Mouse (Mus musculus) bone marrow, adult 2 months (tissue): ENCODE measurements around the gene Trim60. TPM values are rescaled to one million over a fixed set of nuclear protein-coding genes. Genes with fewer than 3 reads are reported as not detected.
"Not testable (repeated sequence)": the region's sequence is repeated elsewhere in the genome, so short reads cannot be mapped to it uniquely, and the experiment has no call there.

Source experiments
- H3K27ac ChIP-seq: fragments of 200-500 bp; 2 replicates; pipeline ENCODE4 v1.5.1; 2012; ENCODE audit warnings: low read depth, mild to moderate bottlenecking, control low read depth, inconsistent platforms, low read length; ENCODE audit not compliant: control insufficient read depth, poor library complexity, insufficient read depth
- H3K4me1 ChIP-seq: fragments of 200-500 bp; 2 replicates; pipeline ENCODE4 v1.6.1; 2011; ENCODE audit warnings: low read length; ENCODE audit not compliant: control insufficient read depth, insufficient read depth
- H3K4me3 ChIP-seq: fragments of 200-500 bp; replicated peaks from 2 replicates; pipeline ENCODE3; 2011; ENCODE audit warnings: mild to moderate bottlenecking, low read depth, low read length, control low read depth; ENCODE audit not compliant: control insufficient read depth
- CTCF ChIP-seq: fragments of 200-500 bp; IDR thresholded peaks from 2 replicates; pipeline ENCODE4 v1.5.1; 2011; ENCODE audit warnings: low read length, control low read depth; ENCODE audit not compliant: control insufficient read depth, insufficient read depth
- POLR2A ChIP-seq: fragments of 200-500 bp; IDR thresholded peaks from 2 replicates; pipeline ENCODE4 v1.6.1; 2011; ENCODE audit warnings: low read depth, mild to moderate bottlenecking, control low read depth, low read length, borderline replicate concordance; ENCODE audit not compliant: control insufficient read depth
- WGBS: fragments of 180-500 bp; shearing (Covaris S2); methylation state at CpG from one replicate; pipeline ENCODE4 v1.1.7; 2018; 5-methylcytosine and 5-hydroxymethylcytosine counted together
- polyA plus RNA-seq: library from polyadenylated mRNA; stranded (reverse); fragments of >200 nt; gene quantifications from 2 replicates; pipeline ENCODE4 v1.2.4, GENCODE M21; 2011; ENCODE audit warnings: low replicate concordance; ENCODE audit not compliant: missing spikeins, insufficient read depth, insufficient read length

Trim60 gene
- polyA plus RNA-seq, 1 experiment: not detected

GRCm38 (mm10) chr8:65029776-65030175, 11.4 kb upstream of the Trim60 start:
- no peak for TF ChIP-seq POLR2A
- no peak for TF ChIP-seq CTCF
- WGBS: 76% methylated on average over 4 of the region's 4 CpGs
- no peaks in the 10 kb centered on the region for H3K4me1 ChIP-seq
- H3K27ac ChIP-seq: no peak overlapping the region
- no peak overlapping the region for H3K4me3 ChIP-seq

- Histone ChIP-seq H3K4me3 (no peak overlapping the region), H3K27ac (no peak overlapping the region), H3K4me1 (no peaks in the 10 kb centered on the region)
- WGBS: 78% methylated on average over 12 of the region's 12 CpGs
- no peak for TF ChIP-seq CTCF
- TF ChIP-seq POLR2A: no peak
Measured at GRCm38 (mm10) chr8:65028959-65029686, 10.7 kb upstream of the Trim60 start.

- no peaks in the 10 kb centered on the region for H3K4me1 ChIP-seq
- TF ChIP-seq CTCF (no peak), POLR2A (no peak)
- no peak overlapping the region for H3K4me3 ChIP-seq
- no peak overlapping the region for H3K27ac ChIP-seq
- 45% methylated on average over 8 of the region's 8 CpGs for WGBS
Measured at GRCm38 (mm10) chr8:65022485-65022884, 4.1 kb upstream of the Trim60 start.

GRCm38 (mm10) chr8:65007616-65008015, 10.8 kb downstream of the Trim60 start:
- 79% methylated on average over 6 of the region's 6 CpGs for WGBS
- not testable (repeated sequence) for H3K27ac ChIP-seq

GRCm38 (mm10) chr8:64998806-64999365, 19.5 kb downstream of the Trim60 start:
- no peak overlapping the region for H3K4me3 ChIP-seq
- no peak for TF ChIP-seq CTCF
- no peak for TF ChIP-seq POLR2A
- no peaks in the 10 kb centered on the region for H3K4me1 ChIP-seq
- WGBS: 73% methylated on average over 4 of the region's 4 CpGs
- H3K27ac ChIP-seq: no peak overlapping the region

More at GRCm38 (mm10) chr8:65007616-65008015, 10.8 kb downstream of the Trim60 start:
- H3K4me1 ChIP-seq, H3K4me3 ChIP-seq: not testable (repeated sequence)

- TF ChIP-seq CTCF (no peak), POLR2A (no peak)
- no peak within 1 kb of the TSS for H3K27ac ChIP-seq
- H3K4me1 ChIP-seq: no peaks in the 10 kb centered on the region
- H3K4me3 ChIP-seq: no peak within 1 kb of the TSS
- WGBS: 83% methylated on average over 4 of the region's 4 CpGs
Measured at GRCm38 (mm10) chr8:64987731-64988130, 30.7 kb downstream of the Trim60 start, which contains the start of gene Trim75. TSS of gene Trim75 (minus strand) at chr8:64987831.

- WGBS: 69% methylated on average over 20 of the region's 20 CpGs
Measured at GRCm38 (mm10) chr8:64983150-64983897, 35.1 kb downstream of the Trim60 start.

GRCm38 (mm10) chr8:64962836-64963235, 55.5 kb downstream of the Trim60 start:
- H3K4me1 ChIP-seq: no peaks in the 10 kb centered on the region
- TF ChIP-seq POLR2A (no peak), CTCF (no peak)
- H3K4me3 ChIP-seq: no peak overlapping the region
- no peak overlapping the region for H3K27ac ChIP-seq

More at GRCm38 (mm10) chr8:64983150-64983897, 35.1 kb downstream of the Trim60 start:
- no peaks in the 10 kb centered on the region for H3K4me1 ChIP-seq
- H3K4me3 ChIP-seq: no peak overlapping the region
- no peak overlapping the region for H3K27ac ChIP-seq
- TF ChIP-seq POLR2A: no peak
- no peak for TF ChIP-seq CTCF

- H3K4me1 ChIP-seq: no peaks in the 10 kb centered on the region
- H3K27ac ChIP-seq: no peak overlapping the region
- WGBS: 77% methylated on average over 9 of the region's 9 CpGs
- TF ChIP-seq POLR2A: no peak
- no peak for TF ChIP-seq CTCF
- H3K4me3 ChIP-seq: no peak overlapping the region
Measured at GRCm38 (mm10) chr8:64959025-64959424, 59.4 kb downstream of the Trim60 start.
